Mouse (Mus musculus) spleen, adult 2 months (tissue): ENCODE measurements around the gene Adam6a.

Experiments
- CTCF ChIP-seq: fragments of 200-500 bp; IDR thresholded peaks from 2 replicates; pipeline ENCODE4 v1.5.1; 2011; ENCODE audit warnings: mild to moderate bottlenecking, inconsistent platforms; ENCODE audit not compliant: insufficient read depth, insufficient read length, insufficient replicate concordance; ENCODE audit errors: extremely low read depth
- POLR2A ChIP-seq: fragments of 200-500 bp; IDR thresholded peaks from 2 replicates; pipeline ENCODE4 v1.6.1; 2011; ENCODE audit warnings: low read depth, low read length, inconsistent platforms

DNA sequence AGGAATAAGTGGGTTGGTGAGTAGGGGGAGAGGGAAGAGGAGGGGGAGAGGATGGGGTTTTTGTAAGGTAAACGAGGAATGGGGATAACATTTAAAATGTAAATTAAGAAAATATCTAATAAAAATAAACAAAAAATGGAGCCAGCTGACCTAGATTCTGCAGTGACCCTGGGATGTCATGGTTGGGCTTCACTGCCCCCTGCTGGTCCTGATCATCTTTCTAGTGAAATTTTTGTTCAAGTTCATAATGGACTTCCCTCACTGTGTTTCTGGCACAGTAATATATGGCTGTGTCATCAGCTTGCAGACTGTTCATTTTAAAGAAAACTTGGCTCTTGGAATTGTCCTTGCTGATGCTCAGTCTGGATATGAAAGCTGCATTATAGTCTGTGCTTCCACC, 44.3 kb downstream of the Adam6a start:
- TF ChIP-seq CTCF (0 out of 2 replicates have a peak, but pooled peaks have one; percentile 3), POLR2A (no peak)
